Comparison of ENCODE assay signal across 22 mouse cellular contexts in genomic region chr7:89339808-89340207, GRCm38 (mm10).
A peak's percentile ranks its signal among the peaks of the same experiment; 100 is the strongest.
DNase-seq lines count a peak whose midpoint lies in the region; ATAC-seq and TF ChIP-seq lines count a peak whose summit lies in the region.
"Had no signal": no experiment of that assay in that cellular context is flagged by ENCODE, and none has a peak within 500 bp of the region (broad histone marks: within the 10 kb centered on the region; RNA-seq: fewer than 3 reads in every experiment).

No protein-coding gene starts in this region.

- H3K27me3 ChIP-seq in heart, embryonic 13.5 days (replicated peaks): no peaks in the 10 kb centered on the region
- H3K27me3 ChIP-seq in heart, adult 2 months (ENCODE audit: control insufficient read depth, insufficient read depth, low read length): no peaks in the 10 kb centered on the region
- H3K27me3 ChIP-seq in midbrain, embryonic 15.5 days (replicated peaks): no peaks in the 10 kb centered on the region
- H3K27me3 ChIP-seq in midbrain, embryonic 13.5 days: no peaks in the 10 kb centered on the region
- H3K27me3 ChIP-seq in CH12.LX (replicated peaks): no peaks in the 10 kb centered on the region
- H3K27me3 ChIP-seq: embryonic facial prominence, embryonic 15.5 days; hindbrain, embryonic 13.5 days had no signal

- in situ Hi-C loops in CH12.LX (cut with MboI; ENCODE audit: low pct_ligation_motif_present, low pct_unique_long_range_greater_than_20kb, low sequenced_read_pairs): no loop called here

- no peak for TF ChIP-seq RAD21 in CH12.LX (IDR thresholded peaks at IDR 0.05; ENCODE audit: low read depth, low read length)

- no peak for TF ChIP-seq POLR2A in heart, adult 2 months (IDR thresholded peaks at IDR 0.05; ENCODE audit: insufficient read depth, low read depth, low read length)
- TF ChIP-seq POLR2A in CH12.LX (IDR thresholded peaks at IDR 0.05; ENCODE audit: low read depth, low read length): no peak

- H3K4me2 ChIP-seq in heart, embryonic 13.5 days: no peak overlapping the region
- no peak overlapping the region for H3K4me2 ChIP-seq in midbrain, embryonic 15.5 days
- no peak overlapping the region for H3K4me2 ChIP-seq in midbrain, embryonic 13.5 days (replicated peaks)
- no peak overlapping the region for H3K4me2 ChIP-seq in CH12.LX (ENCODE audit: insufficient read depth, low read depth, poor library complexity, severe bottlenecking)

- H3K9me3 ChIP-seq in heart, embryonic 13.5 days: no peaks in the 10 kb centered on the region
- H3K9me3 ChIP-seq in midbrain, embryonic 15.5 days: no peaks in the 10 kb centered on the region
- H3K9me3 ChIP-seq in midbrain, embryonic 13.5 days: no peaks in the 10 kb centered on the region
- H3K9me3 ChIP-seq in CH12.LX (replicated peaks; ENCODE audit: low read length): no peaks in the 10 kb centered on the region
- H3K9me3 ChIP-seq: embryonic facial prominence, embryonic 15.5 days; heart, embryonic 10.5 days; hindbrain, embryonic 13.5 days had no signal

- H3K27ac ChIP-seq in heart, embryonic 13.5 days (replicated peaks): no peak overlapping the region
- no peak overlapping the region for H3K27ac ChIP-seq in heart, adult 2 months
- 0 out of 2 replicates have a peak overlapping the region, but pooled peaks have one; percentile 94 for H3K27ac ChIP-seq in layer of hippocampus, adult 2 months
- peak overlapping the region; percentile 89; the same call in 1 of the 2 replicates for H3K27ac ChIP-seq in midbrain, embryonic 15.5 days
- H3K27ac ChIP-seq in midbrain, embryonic 13.5 days: no peak overlapping the region
- no peak overlapping the region for H3K27ac ChIP-seq in CH12.LX (ENCODE audit: insufficient read depth, low read depth)
- H3K27ac ChIP-seq: embryonic facial prominence, embryonic 15.5 days; heart, embryonic 10.5 days had no signal

- H3K9ac ChIP-seq in heart, embryonic 13.5 days: peak overlapping the region; percentile 90; the same call in 1 of the 2 replicates
- no peak overlapping the region for H3K9ac ChIP-seq in heart, adult 2 months (ENCODE audit: low read depth, low read length)
- no peak overlapping the region for H3K9ac ChIP-seq in midbrain, embryonic 15.5 days
- no peak overlapping the region for H3K9ac ChIP-seq in midbrain, embryonic 13.5 days (replicated peaks)
- no peak overlapping the region for H3K9ac ChIP-seq in CH12.LX (ENCODE audit: insufficient read depth, low read depth)
- H3K9ac ChIP-seq: embryonic facial prominence, embryonic 15.5 days had no signal

- TF ChIP-seq EP300 in heart, adult 2 months (IDR thresholded peaks at IDR 0.05; ENCODE audit: insufficient read depth, low read depth, low read length): no peak
- TF ChIP-seq EP300 in CH12.LX (IDR thresholded peaks at IDR 0.05; ENCODE audit: low read length): no peak

- no peaks in the 10 kb centered on the region for H3K36me3 ChIP-seq in heart, embryonic 13.5 days
- H3K36me3 ChIP-seq in heart, adult 2 months (ENCODE audit: control insufficient read depth, insufficient read depth, low read length): peaks cover 13% of the 10 kb centered on the region
- H3K36me3 ChIP-seq in midbrain, embryonic 15.5 days (replicated peaks): no peaks in the 10 kb centered on the region
- H3K36me3 ChIP-seq in midbrain, embryonic 13.5 days: no peaks in the 10 kb centered on the region
- H3K36me3 ChIP-seq in CH12.LX (replicated peaks in 1 of 2; ENCODE audit: control insufficient read depth in 1 of 2, insufficient read depth in 1 of 2, low read length in 1 of 2): peaks cover 0 to 4% of the 10 kb centered on the region in 2 experiments
- H3K36me3 ChIP-seq: embryonic facial prominence, embryonic 15.5 days; heart, embryonic 10.5 days; hindbrain, embryonic 13.5 days had no signal

- dilution Hi-C loops in CH12.LX (cut with MboI; ENCODE audit: extremely low pct_ligation_motif_present, extremely low pct_unique_long_range_greater_than_20kb, low sequenced_read_pairs): no loop called here

- ATAC-seq in heart, embryonic 13.5 days (ENCODE audit: extremely low read depth, insufficient number of reproducible peaks, low FRiP score, low TSS enrichment): no peak
- no peak for ATAC-seq in midbrain, embryonic 15.5 days (replicated peaks)
- ATAC-seq in midbrain, embryonic 13.5 days: no peak
- ATAC-seq in frontal cortex, adult (ENCODE audit: low TSS enrichment): no peak

- H3K79me2 ChIP-seq in heart, adult 2 months (replicated peaks; ENCODE audit: control insufficient read depth, insufficient read depth, low read length): peaks cover 5% of the 10 kb centered on the region
- peaks cover 14% of the 10 kb centered on the region; the same call in 1 of the 2 replicates for H3K79me2 ChIP-seq in CH12.LX (replicated peaks; ENCODE audit: control insufficient read depth, extremely low read depth, insufficient read depth, poor library complexity, severe bottlenecking)

- DNase-seq in heart, adult 2 months: no peak
- no peak for DNase-seq in layer of hippocampus, adult 2 months (ENCODE audit: low spot score in 2 of 2)
- no peak for DNase-seq in layer of hippocampus, postnatal 25 days (ENCODE audit: extremely low spot score in 1 of 2, low spot score in 1 of 2)
- no peak for DNase-seq in CH12.LX (ENCODE audit: extremely low read depth)
- DNase-seq: adrenal gland, adult 8-10 months; adrenal gland, postnatal 25 days; B cell, adult 2 months; cerebellum, adult 11-12 months; cerebellum, adult 8-10 months; cerebellum, postnatal 10 days; cerebellum, postnatal 36 days; embryo, embryonic 11 days; forebrain, postnatal 0 days; gastrocnemius, postnatal 25 days; heart, adult 18-20 months had no signal

- WGBS in heart, embryonic 13.5 days: 67% methylated on average over 1 of the region's 1 CpGs
- 74% methylated on average over 1 of the region's 1 CpGs for WGBS in heart, adult 2 months
- 77% methylated on average over 1 of the region's 1 CpGs for WGBS in midbrain, embryonic 15.5 days
- WGBS in midbrain, embryonic 13.5 days: 63% methylated on average over 1 of the region's 1 CpGs

- peaks cover 36% of the 10 kb centered on the region for H3K4me1 ChIP-seq in heart, embryonic 13.5 days
- H3K4me1 ChIP-seq in heart, adult 2 months (ENCODE audit: control insufficient read depth, insufficient read depth, low read length): peaks cover 3% of the 10 kb centered on the region
- peaks cover 35% of the 10 kb centered on the region for H3K4me1 ChIP-seq in midbrain, embryonic 15.5 days
- peaks cover 34% of the 10 kb centered on the region for H3K4me1 ChIP-seq in midbrain, embryonic 13.5 days (replicated peaks)
- H3K4me1 ChIP-seq in CH12.LX (ENCODE audit: control insufficient read depth in 1 of 2, insufficient read depth in 2 of 2): peaks cover 5 to 43% of the 10 kb centered on the region in 2 experiments; a peak in 3 of 4 replicates

- TF ChIP-seq CTCF in heart, adult 2 months (IDR thresholded peaks at IDR 0.05): no peak
- TF ChIP-seq CTCF in layer of hippocampus, adult 2 months (conservative IDR thresholded peaks at IDR 0.05): no peak
- no peak for TF ChIP-seq CTCF in CH12.LX (conservative IDR thresholded peaks at IDR 0.05 in 1 of 2, IDR thresholded peaks at IDR 0.05 in 1 of 2; ENCODE audit: low read depth in 2 of 2, low read length in 2 of 2)

- no peak overlapping the region for H3K4me3 ChIP-seq in heart, embryonic 13.5 days
- no peak overlapping the region for H3K4me3 ChIP-seq in heart, adult 2 months
- H3K4me3 ChIP-seq in layer of hippocampus, adult 2 months: no peak overlapping the region
- H3K4me3 ChIP-seq in midbrain, embryonic 15.5 days: no peak overlapping the region
- H3K4me3 ChIP-seq in midbrain, embryonic 13.5 days (replicated peaks): no peak overlapping the region
- no peak overlapping the region for H3K4me3 ChIP-seq in CH12.LX (replicated peaks in 1 of 3; ENCODE audit: low read depth in 2 of 3, low read length in 2 of 3, poor library complexity in 1 of 3)

- intact Hi-C loops in heart, adult 2 months (cut with DNase I): loop anchor here (2.0 to 5.0 kb wide), 3 partner anchors 65 to 78 kb away; partner anchors contain the start of genes Fzd4 and Tmem135

TF ChIP-seq in CH12.LX, 34 proteins besides CTCF, POLR2A, EP300 and RAD21:
- peak; percentile 90 for TF ChIP-seq ZNF384 (IDR thresholded peaks at IDR 0.05; ENCODE audit: low read depth, low read length)
- no peak for TF ChIP-seq SIN3A (IDR thresholded peaks at IDR 0.05; ENCODE audit: low read length)

Comparison
In these comparisons a context has a peak if more than half of its experiments do, and no peak if none do; other contexts are left out.
1. H3K27ac ChIP-seq: peak in layer of hippocampus, adult 2 months (single experiment) and midbrain, embryonic 15.5 days (single experiment); none in heart, embryonic 13.5 days (single experiment), heart, adult 2 months (single experiment), midbrain, embryonic 13.5 days (single experiment) and CH12.LX (single experiment).